Mouse (Mus musculus) duodenum, adult 2 months (tissue): ENCODE measurements around the gene Nifk. TPM values are rescaled to one million over a fixed set of nuclear protein-coding genes. Genes with fewer than 3 reads are reported as not detected.

Source experiments
- polyA plus RNA-seq: library from polyadenylated mRNA; depleted of rRNA; stranded (reverse); fragments of >200 nt; gene quantifications from 2 replicates; pipeline ENCODE4 v1.2.3, GENCODE M21; 2012; ENCODE audit warnings: low replicate concordance; rRNA removed

Gene Nifk
- 0.72 and 1.2 TPM in 2 replicates for polyA plus RNA-seq

DNA sequence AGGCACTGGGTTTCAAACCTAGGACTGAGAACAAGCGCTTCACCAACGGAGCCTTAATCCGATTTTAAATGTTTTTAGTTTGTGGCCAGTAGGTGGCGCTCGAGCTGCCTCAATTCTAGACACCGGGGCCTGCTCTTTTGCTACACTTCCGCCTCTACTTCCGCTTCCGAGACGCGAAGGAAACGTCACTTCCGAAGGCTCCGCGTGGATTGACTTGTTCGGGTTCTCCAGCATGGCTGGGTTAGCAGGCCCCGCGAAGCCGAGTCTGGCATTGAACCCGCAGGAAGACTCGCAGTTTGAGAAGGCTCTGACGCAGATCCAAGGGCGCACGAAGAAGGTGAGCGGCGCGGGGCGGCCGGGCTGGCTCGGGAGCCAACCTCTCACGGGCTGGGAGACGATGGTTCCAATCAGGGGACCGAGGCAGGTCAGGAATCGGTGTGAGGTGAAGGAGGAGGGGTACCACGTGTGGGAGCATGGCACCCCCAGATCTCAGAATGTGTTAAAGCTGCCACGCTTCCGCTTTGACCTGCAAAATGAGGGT is at the start of gene Nifk:
Gene Nifk, plus strand, starts transcription at position 179 of the 541 bp plus-strand sequence.

DNA sequence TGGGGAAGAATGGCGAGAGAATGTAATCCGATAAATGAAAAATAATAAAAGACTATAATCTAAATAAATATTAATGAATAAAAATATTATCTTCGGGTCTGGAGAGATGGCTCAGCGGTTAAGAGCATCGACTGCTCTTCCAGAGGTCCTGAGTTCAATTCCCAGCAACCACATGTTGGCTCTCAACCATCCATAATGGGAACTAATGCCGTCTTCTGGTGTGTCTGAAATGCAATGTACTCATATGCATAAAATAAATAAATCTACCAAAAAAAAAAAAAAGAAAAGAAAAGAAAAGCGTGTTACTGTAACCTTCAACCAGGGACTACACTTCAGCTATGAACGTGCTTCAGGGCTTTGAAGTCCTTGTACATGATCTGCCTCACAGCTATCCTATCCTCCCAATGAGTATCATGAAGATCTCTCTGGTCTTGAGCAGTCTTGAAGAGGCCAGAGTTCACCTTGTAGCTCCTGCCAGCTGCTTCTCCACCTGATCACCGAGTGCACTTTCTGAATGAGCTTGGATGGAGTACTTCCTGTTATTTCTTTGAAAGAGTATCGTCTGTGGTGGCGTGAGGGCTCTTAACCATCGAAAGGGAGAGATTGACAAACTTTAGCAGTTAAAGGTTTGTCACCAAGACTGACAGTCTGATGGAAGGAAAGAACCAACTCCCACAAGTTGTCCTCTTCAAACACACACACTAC is 9.9 kb upstream of the Nifk start, which contains the start of gene Tsn:
Gene Tsn, minus strand, starts transcription at position 118 of the 705 bp plus-strand sequence.

Other genes with a start within 250 kb of the Nifk start
- not detected in 2 replicates for gene Gm29106, start 145.3 kb upstream of the Nifk start, polyA plus RNA-seq
- 10.8 and 17.1 TPM in 2 replicates for gene Tsn, start 10.1 kb upstream of the Nifk start, polyA plus RNA-seq
- 6.6 and 9.5 TPM in 2 replicates for gene Clasp1, start 67.2 kb downstream of the Nifk start, polyA plus RNA-seq